Mouse (Mus musculus) kidney, postnatal 14 days (tissue): ENCODE results near the gene H2afx.
"Not testable (repeated sequence)": the region's sequence is repeated elsewhere in the genome, so short reads cannot be mapped to it uniquely, and the experiment has no call there.

ENCODE experiments used
- DNase-seq: peaks from one replicate; pipeline ENCODE4 v3.0.0; 2022; ENCODE audit warnings: mixed read lengths

The H2afx gene

GRCm38 (mm10) chr9:44334396-44335330, at the start of gene H2afx:
H2afx (plus strand) TSS chr9:44334694.
- peak; percentile 99 for DNase-seq

DNA sequence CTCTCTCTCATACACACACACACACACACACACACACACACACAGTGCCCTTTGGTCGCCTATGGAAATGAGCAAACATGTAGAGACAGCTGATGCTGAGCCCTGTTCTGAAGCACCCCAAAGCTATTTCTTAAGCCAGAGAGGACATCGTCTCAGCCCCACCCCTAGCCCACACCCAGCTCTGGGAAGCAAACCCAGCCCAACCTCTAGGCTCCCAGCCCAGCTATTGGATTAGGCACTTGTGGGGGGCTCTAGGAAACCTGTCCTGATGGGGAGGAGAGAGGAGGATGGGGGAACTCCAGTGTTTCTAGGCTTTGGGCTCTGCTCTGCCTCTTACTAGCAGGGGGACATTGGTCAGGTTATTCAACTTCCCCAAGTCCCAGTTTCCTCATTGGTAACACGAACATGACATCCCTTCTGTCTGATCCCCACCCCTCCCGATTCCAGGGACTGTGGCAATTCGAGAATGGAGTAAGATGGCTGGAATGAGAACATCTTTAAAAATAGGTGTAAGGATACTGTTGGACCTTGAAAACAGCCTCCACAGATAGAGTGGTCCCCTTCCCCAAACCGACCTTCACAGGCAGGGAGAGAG, 48.1 kb upstream of the H2afx start:
- no peak for DNase-seq

- DNase-seq: no peak
Measured at GRCm38 (mm10) chr9:44287003-44287400, 47.5 kb upstream of the H2afx start.

GRCm38 (mm10) chr9:44287401-44288075, 47.0 kb upstream of the H2afx start:
- DNase-seq: no peak

GRCm38 (mm10) chr9:44288076-44288958, 46.2 kb upstream of the H2afx start, which contains the start of gene Abcg4:
Abcg4 (minus strand) TSS chr9:44288615.
- peak; percentile 28 for DNase-seq

- DNase-seq: no peak
Measured at GRCm38 (mm10) chr9:44288959-44289291, 45.6 kb upstream of the H2afx start.

- peak; percentile 71 for DNase-seq
Measured at GRCm38 (mm10) chr9:44292490-44292889, 42.0 kb upstream of the H2afx start.

DNA sequence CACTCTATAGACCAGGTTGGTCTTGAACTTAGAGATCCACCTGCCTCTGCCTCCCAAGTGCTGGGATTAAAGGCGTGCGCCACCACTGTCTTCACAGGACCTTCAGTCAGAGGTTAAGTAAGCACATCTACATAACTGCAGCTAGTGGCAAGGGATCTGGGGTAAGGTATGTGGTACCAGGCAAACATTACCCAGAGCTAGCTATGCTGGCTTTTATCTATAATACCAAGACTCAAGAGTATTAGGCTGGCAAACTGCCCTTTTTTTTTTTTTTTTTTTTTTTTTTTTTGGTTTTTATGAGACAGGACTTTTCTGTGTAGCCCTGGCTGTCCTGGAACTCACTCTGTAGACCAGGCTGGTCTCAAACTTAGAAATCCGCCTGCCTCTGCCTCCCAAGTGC, 34.5 kb upstream of the H2afx start:
- DNase-seq: not testable (repeated sequence)

DNA sequence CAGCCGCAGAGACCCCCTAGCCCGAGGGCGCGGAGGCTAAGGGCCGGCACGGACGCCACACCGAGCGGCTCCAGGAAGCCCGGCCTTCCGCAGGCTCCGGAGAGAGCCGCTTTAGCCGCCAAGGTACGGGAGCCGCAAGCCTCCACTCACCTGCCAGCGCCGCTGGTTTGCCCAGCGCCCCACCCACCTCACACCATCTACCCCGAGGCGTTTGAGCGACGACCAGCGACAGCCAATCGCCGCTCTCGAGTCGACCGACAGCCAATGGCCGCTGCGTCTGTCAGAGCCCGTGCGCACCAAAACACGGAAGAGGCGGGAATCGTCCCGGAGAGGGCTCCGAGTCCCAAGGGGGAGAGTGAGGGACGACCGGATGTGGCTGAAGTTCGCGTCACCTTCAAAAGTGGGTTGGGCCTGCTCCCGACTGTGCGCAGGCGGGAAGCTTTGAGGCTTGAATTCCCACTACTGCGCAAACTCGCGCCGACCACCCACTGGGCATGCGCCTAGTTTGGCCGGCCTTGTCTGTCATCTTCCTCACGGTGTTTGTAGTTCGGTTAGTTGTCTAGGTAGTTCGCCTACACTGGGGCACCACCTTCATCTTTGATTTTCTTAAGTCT, 28.9 kb upstream of the H2afx start, which contains the start of gene Hinfp:
Gene Hinfp, minus strand, starts transcription at position 206 of the 614 bp plus-strand sequence.
- peak; percentile 99 for DNase-seq

GRCm38 (mm10) chr9:44306532-44306931, 28.0 kb upstream of the H2afx start:
- no peak for DNase-seq

GRCm38 (mm10) chr9:44307248-44307647, 27.2 kb upstream of the H2afx start:
- no peak for DNase-seq

DNA sequence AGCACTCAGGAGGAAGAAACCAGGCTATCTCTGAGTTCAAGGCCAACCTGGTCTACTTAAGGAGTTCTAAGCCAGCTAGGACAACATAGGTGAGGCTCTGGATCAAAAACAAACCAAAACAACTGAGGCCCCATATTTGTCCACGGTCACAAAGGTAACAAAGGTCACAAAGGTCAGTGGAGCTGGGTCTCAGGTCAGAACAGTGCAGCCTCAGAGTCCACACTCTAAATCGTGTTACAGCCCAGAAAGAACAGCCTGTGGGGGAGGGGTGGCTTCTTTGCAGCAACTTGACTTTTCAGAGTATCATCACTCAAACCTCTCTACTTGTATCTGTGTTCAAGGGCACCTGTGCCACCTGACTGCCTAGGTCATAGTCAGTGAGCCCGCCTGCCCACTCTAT, 24.7 kb upstream of the H2afx start:
- DNase-seq: no peak

DNA sequence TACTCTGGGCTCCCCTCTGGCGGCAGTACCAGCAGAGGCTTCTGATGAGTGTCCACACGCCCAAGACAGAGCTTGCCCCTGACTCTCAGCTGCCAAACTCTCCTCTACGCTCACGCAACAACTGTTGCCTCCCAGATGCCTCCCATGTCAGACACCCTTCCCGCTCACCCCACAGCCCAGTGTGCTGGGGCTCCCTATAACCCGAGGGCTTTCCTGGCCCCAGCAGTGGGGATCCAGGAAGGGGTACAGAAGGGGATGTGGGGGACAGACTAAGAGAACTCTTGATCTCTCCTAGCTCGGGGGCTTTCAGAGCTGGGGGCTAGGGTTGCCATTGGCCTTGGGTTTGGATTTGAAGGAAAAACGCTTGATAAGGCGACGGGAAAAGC, 23.8 kb upstream of the H2afx start:
- DNase-seq: no peak

GRCm38 (mm10) chr9:44311136-44312134, 23.1 kb upstream of the H2afx start:
- peak; percentile 71 for DNase-seq

DNA sequence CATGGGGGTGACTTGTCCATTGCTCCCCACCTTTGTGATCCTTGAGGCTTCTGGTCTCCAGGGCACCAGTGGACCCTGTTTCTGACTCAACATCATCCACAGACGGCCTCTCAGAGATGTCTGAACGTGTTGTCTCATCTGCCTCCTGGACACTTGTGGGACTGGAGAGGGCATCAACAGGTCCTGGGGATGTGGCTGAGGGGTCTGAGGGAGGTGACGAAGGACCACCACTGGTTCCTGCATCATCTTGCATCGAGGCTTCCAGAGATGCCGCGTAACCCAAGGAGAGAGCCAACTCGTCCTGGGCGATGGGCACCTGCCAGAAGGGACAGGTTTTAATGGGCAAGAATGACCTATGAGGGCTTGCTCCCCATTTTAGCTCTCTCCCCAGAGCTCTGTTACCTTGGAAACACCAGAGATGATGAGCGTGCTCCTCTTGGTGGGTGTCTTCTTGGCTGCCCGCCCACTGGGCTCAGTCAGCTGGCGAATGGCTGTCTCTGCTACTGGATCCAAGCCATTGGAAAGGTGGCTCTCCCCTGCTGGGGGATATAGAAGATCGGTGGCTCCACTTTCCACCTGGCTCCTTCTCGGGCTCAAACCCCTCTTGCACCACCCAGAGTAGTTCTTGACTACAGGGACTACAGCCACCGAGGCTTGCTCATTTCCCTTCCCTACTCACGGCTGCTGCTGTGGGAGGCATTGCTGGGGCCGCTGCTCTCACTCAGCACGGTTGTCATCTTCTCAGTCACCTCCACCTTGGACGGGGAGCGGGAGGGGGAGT, 20.8 kb upstream of the H2afx start:
- DNase-seq: no peak

- no peak for DNase-seq
Measured at GRCm38 (mm10) chr9:44314257-44314547, 20.3 kb upstream of the H2afx start.

DNA sequence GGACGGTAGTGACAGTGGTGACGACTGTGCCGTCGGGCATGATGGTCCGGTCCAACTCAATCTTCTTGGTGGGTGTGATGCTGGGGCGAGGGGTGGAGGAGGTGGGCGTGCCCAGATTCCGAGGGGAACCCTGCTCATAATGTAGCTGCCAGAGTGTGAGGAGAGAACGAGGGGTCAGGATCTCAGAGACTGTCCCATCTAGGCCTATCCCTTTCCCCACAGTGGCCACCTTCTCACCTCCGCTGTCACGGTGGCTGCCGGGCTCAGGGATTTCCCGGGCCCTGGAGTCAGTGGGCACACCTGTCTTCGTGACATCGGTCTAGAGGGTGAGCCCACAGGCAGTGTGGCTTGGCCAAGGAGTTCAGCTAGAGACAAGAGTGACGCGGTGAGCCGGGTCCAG, 19.6 kb upstream of the H2afx start:
- DNase-seq: no peak

GRCm38 (mm10) chr9:44317452-44317851, 17.0 kb upstream of the H2afx start:
- no peak for DNase-seq

GRCm38 (mm10) chr9:44318076-44318825, 16.2 kb upstream of the H2afx start:
- peak; percentile 79 for DNase-seq

DNA sequence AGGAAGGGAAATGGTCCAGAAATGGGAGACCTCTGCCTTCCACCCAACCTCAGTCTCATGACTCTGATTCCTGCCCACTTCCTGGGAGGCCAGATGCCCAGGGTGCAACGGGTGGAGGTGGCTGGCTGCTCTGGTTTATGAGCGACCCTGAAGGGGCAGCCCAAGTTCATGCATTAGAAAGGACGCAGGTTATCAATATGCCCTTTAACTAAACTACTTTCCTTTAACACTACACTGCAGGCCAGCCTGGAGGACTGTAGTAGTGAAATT, 15.7 kb upstream of the H2afx start:
- peak; percentile 65 for DNase-seq
